Mouse (Mus musculus): ENCODE measurements around the gene Fbxo6. TPM values are rescaled to one million over a fixed set of nuclear protein-coding genes. Genes with fewer than 3 reads are reported as not detected.

Fbxo6 gene
- polyA plus RNA-seq, 1 experiment from 2014 or later, result 16.5 TPM

- WGBS (ENCODE audit: insufficient replicate concordance), result 0% methylated on average over 50 of the region's 55 CpGs
- no peaks in the 10 kb centered on the region for H3K9me3 ChIP-seq (replicated peaks)
- no peaks in the 10 kb centered on the region for H3K36me3 ChIP-seq
- peak overlapping the region; percentile 76 for H3K9ac ChIP-seq
- H3K4me2 ChIP-seq, result peak overlapping the region; percentile 97
- peak overlapping the region; percentile 67 for H3K4me3 ChIP-seq (replicated peaks)
- no peak overlapping the region for H3K27ac ChIP-seq
- DNase-seq (peak; percentile 84), ATAC-seq (ENCODE audit: low read depth) (peak; percentile 88)
- peaks cover 68% of the 10 kb centered on the region for H3K27me3 ChIP-seq
- H3K4me1 ChIP-seq (replicated peaks), result peaks cover 45% of the 10 kb centered on the region
Measured at GRCm38 (mm10) chr4:148159544-148160435, 7.8 kb upstream of the Fbxo6 start.

- H3K36me3 ChIP-seq, result no peaks in the 10 kb centered on the region
- peak overlapping the region; percentile 97 for H3K4me2 ChIP-seq
- ATAC-seq (ENCODE audit: low read depth) (no peak), DNase-seq (no peak)
- H3K27ac ChIP-seq, result no peak overlapping the region
- WGBS (ENCODE audit: insufficient replicate concordance), result 47% methylated on average over 27 of the region's 27 CpGs
- peaks cover 35% of the 10 kb centered on the region for H3K4me1 ChIP-seq (replicated peaks)
- H3K27me3 ChIP-seq, result peaks cover 57% of the 10 kb centered on the region
- peak overlapping the region; percentile 76 for H3K9ac ChIP-seq
- H3K4me3 ChIP-seq (replicated peaks), result peak overlapping the region; percentile 67
- H3K9me3 ChIP-seq (replicated peaks), result no peaks in the 10 kb centered on the region
Measured at GRCm38 (mm10) chr4:148158436-148159348, 6.8 kb upstream of the Fbxo6 start.

GRCm38 (mm10) chr4:148154982-148155381 is 3.0 kb upstream of the Fbxo6 start:
- DNase-seq, result no peak
- no peak overlapping the region for H3K4me3 ChIP-seq (replicated peaks)
- peaks cover 49% of the 10 kb centered on the region for H3K4me1 ChIP-seq (replicated peaks)
- no peaks in the 10 kb centered on the region for H3K36me3 ChIP-seq
- no peaks in the 10 kb centered on the region for H3K9me3 ChIP-seq (replicated peaks)
- no peak for ATAC-seq (ENCODE audit: low read depth)
- H3K27me3 ChIP-seq, result peaks cover 20% of the 10 kb centered on the region
- H3K9ac ChIP-seq, result no peak overlapping the region
- no peak overlapping the region for H3K27ac ChIP-seq
- no peak overlapping the region for H3K4me2 ChIP-seq
- WGBS (ENCODE audit: insufficient replicate concordance), result 45% methylated on average over 3 of the region's 3 CpGs

GRCm38 (mm10) chr4:148154006-148154405 is 2.1 kb upstream of the Fbxo6 start:
- Histone ChIP-seq H3K9me3 (replicated peaks) (no peaks in the 10 kb centered on the region), H3K4me1 (replicated peaks) (peaks cover 48% of the 10 kb centered on the region), H3K27me3 (peaks cover 11% of the 10 kb centered on the region), H3K27ac (no peak overlapping the region), H3K4me2 (no peak overlapping the region), H3K9ac (no peak overlapping the region), H3K4me3 (replicated peaks) (no peak overlapping the region), H3K36me3 (no peaks in the 10 kb centered on the region)
- no peak for ATAC-seq (ENCODE audit: low read depth)
- 75% methylated on average over 4 of the region's 4 CpGs for WGBS (ENCODE audit: insufficient replicate concordance)
- no peak for DNase-seq

- Histone ChIP-seq H3K4me3 (replicated peaks) (no peak overlapping the region), H3K9ac (no peak overlapping the region), H3K9me3 (replicated peaks) (no peaks in the 10 kb centered on the region), H3K27me3 (no peaks in the 10 kb centered on the region), H3K36me3 (peaks cover 3% of the 10 kb centered on the region; the same call in 1 of the 2 replicates), H3K4me2 (peak overlapping the region; percentile 98; the same call in 1 of the 2 replicates), H3K4me1 (replicated peaks) (peaks cover 39% of the 10 kb centered on the region), H3K27ac (no peak overlapping the region)
- WGBS (ENCODE audit: insufficient replicate concordance), result 79% methylated on average over 5 of the region's 5 CpGs
- ATAC-seq (ENCODE audit: low read depth) (no peak), DNase-seq (no peak)
Measured at GRCm38 (mm10) chr4:148152547-148152946, 607 bp upstream of the Fbxo6 start.

- H3K27ac ChIP-seq, result peak overlapping the region; percentile 81
- DNase-seq, result no peak
Measured at GRCm38 (mm10) chr4:148150953-148151266, 1.0 kb downstream of the Fbxo6 start.

GRCm38 (mm10) chr4:148150242-148150641 is 1.7 kb downstream of the Fbxo6 start:
- DNase-seq, result no peak
- no peaks in the 10 kb centered on the region for H3K27me3 ChIP-seq
- H3K9ac ChIP-seq, result peak overlapping the region; percentile 14; the same call in 1 of the 2 replicates
- peak overlapping the region; percentile 98 for H3K4me2 ChIP-seq
- peak overlapping the region; percentile 81 for H3K27ac ChIP-seq
- peaks cover 34% of the 10 kb centered on the region for H3K4me1 ChIP-seq (replicated peaks)
- WGBS (ENCODE audit: insufficient replicate concordance), result 49% methylated on average over 7 of the region's 7 CpGs
- peaks cover 14% of the 10 kb centered on the region for H3K36me3 ChIP-seq
- peak overlapping the region; percentile 72 for H3K4me3 ChIP-seq (replicated peaks)
- ATAC-seq (ENCODE audit: low read depth), result no peak
- no peaks in the 10 kb centered on the region for H3K9me3 ChIP-seq (replicated peaks)

More at GRCm38 (mm10) chr4:148150953-148151266, 1.0 kb downstream of the Fbxo6 start:
- Histone ChIP-seq H3K27me3 (no peaks in the 10 kb centered on the region), H3K36me3 (peaks cover 8% of the 10 kb centered on the region), H3K4me2 (peak overlapping the region; percentile 98), H3K9me3 (replicated peaks) (no peaks in the 10 kb centered on the region), H3K9ac (peak overlapping the region; percentile 84), H3K4me3 (replicated peaks) (peak overlapping the region; percentile 72), H3K4me1 (replicated peaks) (peaks cover 34% of the 10 kb centered on the region)
- ATAC-seq (ENCODE audit: low read depth), result no peak
- WGBS (ENCODE audit: insufficient replicate concordance), result 15% methylated on average over 3 of the region's 3 CpGs

- Histone ChIP-seq H3K4me1 (replicated peaks) (peaks cover 34% of the 10 kb centered on the region), H3K4me3 (replicated peaks) (no peak overlapping the region), H3K27me3 (no peaks in the 10 kb centered on the region), H3K9me3 (replicated peaks) (no peaks in the 10 kb centered on the region), H3K9ac (no peak overlapping the region), H3K27ac (no peak overlapping the region), H3K4me2 (peak overlapping the region; percentile 21; the same call in 1 of the 2 replicates), H3K36me3 (peaks cover 18% of the 10 kb centered on the region)
- 39% methylated on average over 12 of the region's 12 CpGs for WGBS (ENCODE audit: insufficient replicate concordance)
- ATAC-seq (ENCODE audit: low read depth) (no peak), DNase-seq (no peak)
Measured at GRCm38 (mm10) chr4:148149540-148149939, 2.4 kb downstream of the Fbxo6 start.

GRCm38 (mm10) chr4:148147714-148148113 is 4.2 kb downstream of the Fbxo6 start:
- no peaks in the 10 kb centered on the region for H3K9me3 ChIP-seq (replicated peaks)
- H3K27ac ChIP-seq, result no peak overlapping the region
- no peaks in the 10 kb centered on the region; the same call in 1 of the 2 replicates for H3K27me3 ChIP-seq
- peaks cover 34% of the 10 kb centered on the region for H3K4me1 ChIP-seq (replicated peaks)
- 63% methylated on average over 2 of the region's 2 CpGs for WGBS (ENCODE audit: insufficient replicate concordance)
- H3K36me3 ChIP-seq, result peaks cover 18% of the 10 kb centered on the region
- no peak for DNase-seq
- H3K4me3 ChIP-seq (replicated peaks), result no peak overlapping the region
- H3K4me2 ChIP-seq, result no peak overlapping the region
- ATAC-seq (ENCODE audit: low read depth), result no peak
- no peak overlapping the region for H3K9ac ChIP-seq

- DNase-seq (no peak), ATAC-seq (ENCODE audit: low read depth) (no peak)
- no peaks in the 10 kb centered on the region for H3K9me3 ChIP-seq (replicated peaks)
- peaks cover 7% of the 10 kb centered on the region for H3K27me3 ChIP-seq
- H3K4me3 ChIP-seq (replicated peaks), result no peak overlapping the region
- no peak overlapping the region for H3K27ac ChIP-seq
- no peak overlapping the region for H3K4me2 ChIP-seq
- WGBS (ENCODE audit: insufficient replicate concordance), result 78% methylated on average over 5 of the region's 5 CpGs
- no peak overlapping the region for H3K9ac ChIP-seq
- peaks cover 18% of the 10 kb centered on the region for H3K36me3 ChIP-seq
- H3K4me1 ChIP-seq (replicated peaks), result peaks cover 16% of the 10 kb centered on the region
Measured at GRCm38 (mm10) chr4:148143721-148144120, 8.2 kb downstream of the Fbxo6 start.
